Mouse (Mus musculus) gastrocnemius, postnatal 4 days (tissue): ENCODE results near the gene Gm3854. TPM values are rescaled to one million over a fixed set of nuclear protein-coding genes. Genes with fewer than 3 reads are reported as not detected.
"Not testable (repeated sequence)": the region's sequence is repeated elsewhere in the genome, so short reads cannot be mapped to it uniquely, and the experiment has no call there.

Experiments used
- DNase-seq, 2 experiments: peaks; one replicate each; pipeline ENCODE4 v3.0.0; 2021 to 2022; ENCODE audit warnings: low spot score in 2 of 2, mixed read lengths in 2 of 2
- long read RNA-seq, 2 experiments: library from polyadenylated mRNA; stranded (forward); transcript quantifications; one replicate each; pipeline ENCODE4 v2.0.0; 2021
- total RNA-seq, 2 experiments: library from RNA; stranded (reverse); gene quantifications; 2 replicates each; pipeline ENCODE4 v1.2.3; 2021

The Gm3854 gene
- total RNA-seq = under 1 TPM; 0.37 to 0.47 TPM
- long read RNA-seq, experiment 1 = 0 reads
- long read RNA-seq, experiment 2 = 0 reads

DNA sequence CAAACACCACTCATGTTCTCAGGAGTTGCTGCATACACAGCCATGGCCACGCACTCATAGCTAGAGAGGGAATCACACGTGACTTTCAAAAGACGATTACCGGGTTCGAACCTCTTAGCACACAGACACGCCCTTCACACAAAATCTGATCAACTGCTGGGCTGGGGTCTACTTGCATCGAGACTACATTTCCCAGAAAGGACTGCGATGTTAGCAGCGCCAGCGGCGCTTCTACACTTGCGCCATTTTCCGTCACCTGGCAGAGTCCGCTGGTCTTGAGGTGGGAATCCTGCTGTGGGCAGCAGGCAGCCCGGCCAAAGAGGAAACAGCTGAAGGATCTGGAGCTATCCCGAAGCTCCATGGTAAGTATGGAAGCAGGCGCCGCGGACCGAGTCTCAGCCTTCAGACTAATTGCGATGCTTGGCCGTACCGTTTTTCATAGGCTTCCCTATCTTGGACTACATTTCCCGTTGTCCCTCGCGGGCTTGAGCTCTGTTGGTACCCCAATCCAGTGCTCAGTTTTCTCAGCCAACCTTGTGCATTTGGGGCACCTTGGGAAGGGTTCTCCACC lies at the start of gene Gm3854:
Gene Gm3854, plus strand, starts transcription at position 259 of the 571 bp plus-strand sequence.
- peak in 1 of 2 experiments; percentile 24 for DNase-seq

DNA sequence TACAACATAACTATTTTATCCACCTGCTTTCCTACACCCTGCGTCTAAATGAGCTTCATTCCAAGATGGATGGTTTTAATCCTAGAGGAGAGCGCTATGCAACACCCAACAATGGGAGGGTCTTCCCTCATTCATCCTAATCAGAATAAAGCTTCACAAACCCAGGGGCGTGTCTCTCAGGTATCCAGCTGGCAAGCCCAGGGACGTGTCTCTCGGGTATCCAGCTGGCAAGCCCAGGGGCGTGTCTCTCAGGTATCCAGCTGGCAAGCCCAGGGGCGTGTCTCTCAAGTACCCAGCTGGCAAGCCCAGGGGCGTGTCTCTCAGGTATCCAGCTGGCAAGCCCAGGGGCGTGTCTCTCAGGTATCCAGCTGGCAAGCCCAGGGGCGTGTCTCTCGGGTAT lies 42.8 kb upstream of the Gm3854 start:
- not testable (repeated sequence) for DNase-seq

DNA sequence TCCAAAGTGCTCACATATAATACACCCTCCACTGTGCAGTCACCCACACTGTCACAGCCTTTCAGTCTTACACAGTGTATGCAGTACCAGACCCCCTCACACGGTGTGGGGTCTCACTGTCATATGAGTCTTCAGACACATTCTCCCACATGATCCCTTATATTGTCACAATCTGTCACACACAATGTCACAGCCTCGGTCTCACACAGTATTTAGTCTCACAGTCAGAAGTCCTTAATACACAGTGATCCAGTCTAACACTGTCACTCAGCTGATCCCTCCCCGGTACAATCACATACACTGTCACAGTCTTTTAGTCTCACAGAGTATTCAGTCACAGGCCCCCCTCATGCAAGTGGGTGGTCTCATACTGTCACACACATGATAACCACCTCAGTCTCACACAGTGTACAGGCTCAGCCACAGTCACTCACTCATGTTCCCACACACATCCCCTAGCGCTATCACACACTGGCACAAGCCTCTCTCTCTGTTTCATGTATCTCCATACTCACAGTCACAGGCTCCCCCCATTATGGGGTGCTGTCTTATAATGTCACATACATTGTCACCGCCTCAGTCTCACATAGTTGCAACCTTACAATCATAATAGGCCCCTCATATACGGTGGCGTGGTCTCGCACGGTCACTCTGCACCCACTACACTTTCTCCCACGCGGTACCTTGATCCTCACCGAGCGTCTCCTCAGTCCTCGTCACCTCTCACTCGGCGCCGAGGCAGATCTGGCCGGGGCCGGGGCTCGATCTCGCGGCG lies 12.9 kb upstream of the Gm3854 start:
- no peak for DNase-seq

DNA sequence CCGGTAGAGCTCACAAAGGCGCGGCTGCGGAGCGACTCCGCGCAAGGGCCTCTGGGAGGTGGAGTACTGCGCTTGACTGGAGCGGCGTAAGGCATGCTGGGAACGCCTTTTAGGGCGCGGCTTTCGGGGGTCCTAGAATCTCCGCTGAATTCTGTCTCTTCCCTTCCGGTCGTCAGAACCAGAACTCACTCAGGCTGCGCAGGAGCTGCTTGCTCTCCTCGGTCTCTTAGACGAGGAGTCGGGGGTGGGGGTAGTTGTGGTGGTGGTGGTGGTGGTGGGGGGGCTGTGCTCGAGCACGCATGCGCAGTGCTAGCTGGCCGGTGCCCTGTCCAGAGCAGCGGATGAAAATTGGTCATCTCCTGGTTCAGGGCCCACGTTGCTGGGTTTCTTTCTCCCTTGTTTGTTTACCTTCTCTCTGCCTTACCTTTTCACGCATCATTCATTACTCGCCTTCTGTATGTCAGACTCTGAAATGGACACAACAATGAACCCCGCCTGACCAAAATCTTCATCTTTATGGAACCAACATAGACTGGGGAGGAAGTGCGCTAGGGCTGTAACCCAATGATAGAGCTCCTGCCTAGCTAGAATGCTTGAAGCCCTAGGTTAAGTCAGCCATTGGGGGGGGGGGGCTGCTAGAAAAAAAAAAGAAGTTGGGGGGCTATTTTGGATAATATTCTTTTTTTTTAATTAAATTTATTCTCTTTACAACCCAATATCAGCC lies 12.2 kb upstream of the Gm3854 start, which contains the start of gene Zfp583:
Gene Zfp583, minus strand, starts transcription at position 53 of the 724 bp plus-strand sequence.
- DNase-seq = peak; percentile 55 to 79

DNA sequence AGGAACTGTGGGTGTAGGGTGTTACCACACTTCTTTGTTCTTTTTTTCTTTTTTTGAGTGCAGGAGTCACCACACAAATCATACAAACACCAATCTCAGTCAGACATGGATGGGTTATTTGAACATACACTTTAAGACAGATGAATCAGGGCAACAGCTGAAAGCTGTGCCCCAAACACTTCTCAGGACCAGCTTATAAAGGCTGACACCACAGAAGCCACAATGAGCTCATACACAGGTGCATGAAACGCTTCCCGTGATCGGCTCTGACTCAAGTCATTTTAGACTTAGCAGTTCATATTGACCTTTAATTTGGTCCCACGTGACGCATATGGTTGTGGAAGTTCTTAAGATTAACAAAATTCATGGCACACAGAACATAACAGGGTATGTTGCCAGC lies 3.7 kb upstream of the Gm3854 start:
- no peak for DNase-seq

DNA sequence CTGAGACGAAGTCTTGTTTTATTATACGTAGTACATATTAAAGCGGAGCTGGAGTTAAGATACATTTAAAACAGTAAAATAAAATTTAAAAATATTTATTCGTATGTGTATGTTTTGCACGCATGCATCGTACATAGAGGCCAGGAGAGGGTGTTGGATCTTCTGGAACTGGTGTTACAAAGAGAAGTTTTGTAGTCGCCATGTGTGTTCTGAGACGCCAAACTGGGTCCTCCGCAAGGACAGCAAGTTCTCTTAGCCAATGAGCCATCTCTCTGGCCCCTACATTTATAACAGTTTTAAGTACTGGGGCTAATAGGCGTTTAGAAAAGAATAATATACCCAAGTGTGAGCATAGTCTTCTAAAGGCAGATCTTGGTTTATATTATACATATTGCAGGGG lies 565 bp downstream of the Gm3854 start:
- DNase-seq = no peak

DNA sequence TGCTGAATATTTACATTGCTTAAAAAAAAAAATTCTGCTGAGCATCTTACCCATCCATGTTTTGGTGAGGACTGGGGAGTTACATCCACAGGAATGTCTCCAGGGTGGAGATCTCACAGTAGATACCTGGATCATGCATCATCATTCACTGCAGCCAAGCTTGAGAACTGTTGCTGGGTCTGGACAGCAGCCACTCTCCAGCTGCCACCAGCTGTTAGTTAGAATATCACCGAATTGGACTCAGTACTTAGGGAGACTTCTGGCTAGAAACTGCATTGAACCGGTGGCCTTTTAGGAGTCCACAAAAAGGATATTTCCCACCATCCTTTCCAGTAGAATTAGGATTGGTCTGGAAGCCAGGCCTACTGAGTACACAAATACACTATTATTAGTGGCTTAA lies 14.6 kb downstream of the Gm3854 start:
- DNase-seq = no peak

DNA sequence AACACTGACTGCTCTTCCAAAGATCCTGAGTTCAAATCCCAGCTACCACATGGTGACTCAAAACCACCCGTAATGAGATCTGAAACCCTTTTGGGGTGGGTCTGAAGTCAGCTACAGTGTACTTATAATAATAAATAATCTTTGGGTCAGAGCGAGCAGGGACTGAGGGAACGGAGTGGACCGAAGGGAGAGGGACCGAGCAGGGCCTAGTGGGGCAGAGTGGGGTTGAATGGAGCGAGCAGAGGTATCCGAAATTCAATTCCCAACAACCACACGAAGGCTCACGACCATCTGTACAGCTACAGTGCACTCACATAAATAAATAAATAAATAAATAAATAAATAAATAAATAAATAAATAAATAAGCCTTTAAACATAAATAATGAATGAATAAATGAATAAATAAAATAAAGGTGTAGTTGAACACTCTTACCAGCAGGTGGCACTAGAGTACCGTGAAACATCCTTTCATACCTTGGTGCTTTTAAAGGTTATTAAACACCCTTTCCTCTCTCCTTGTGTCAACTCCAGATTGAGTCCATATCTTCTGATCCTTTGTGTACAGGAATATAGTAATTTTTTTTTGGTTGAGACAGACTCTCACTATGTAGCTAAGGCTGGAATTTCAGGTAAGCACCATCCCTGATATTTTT lies 15.5 kb downstream of the Gm3854 start:
- DNase-seq = no peak

DNA sequence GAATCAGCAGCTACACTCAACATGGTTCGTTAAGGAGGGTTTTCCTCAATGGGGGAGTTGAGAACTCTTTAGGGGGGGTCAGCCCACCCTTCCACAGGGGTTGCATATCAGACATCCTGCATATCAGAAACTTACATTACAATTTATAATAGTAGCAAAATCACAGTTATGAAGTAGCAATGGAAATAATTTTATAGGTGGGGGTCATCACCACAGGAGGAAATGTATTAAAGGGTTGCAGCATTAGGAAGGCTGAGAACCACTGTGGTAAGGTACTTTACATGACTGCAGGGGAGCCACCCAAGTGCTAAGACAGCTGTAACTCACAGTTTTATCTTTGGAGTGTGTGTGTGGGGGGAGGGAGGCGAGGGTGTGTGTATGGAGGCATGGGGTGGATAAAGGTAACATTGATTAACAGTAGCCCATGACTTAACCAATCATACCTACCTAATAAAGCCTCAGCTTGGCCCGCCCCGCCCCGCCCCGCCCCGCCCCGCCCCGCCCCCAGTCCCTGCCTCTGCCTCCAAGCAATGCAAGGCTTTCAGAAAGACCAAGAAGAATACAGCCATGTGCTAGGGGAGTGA lies 17.0 kb downstream of the Gm3854 start:
- no peak for DNase-seq

DNA sequence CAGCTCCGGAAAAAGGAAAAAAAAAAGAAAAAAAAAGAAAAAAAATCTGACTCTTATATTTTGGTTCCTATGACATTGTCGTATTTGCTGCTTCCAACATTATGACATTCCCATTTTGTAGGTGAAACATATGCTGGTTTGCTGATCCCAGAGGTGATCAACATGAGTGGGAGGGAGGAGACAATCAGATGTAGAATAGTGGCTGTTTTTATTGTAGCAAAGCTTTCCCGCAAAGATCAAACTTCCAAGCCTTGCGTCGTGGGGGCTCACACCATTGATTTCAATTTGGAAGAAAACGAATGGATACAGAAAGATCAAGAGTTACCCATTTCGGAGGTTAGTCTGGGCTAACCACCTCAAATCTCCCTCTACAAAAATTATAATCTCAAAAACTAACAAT lies 18.2 kb downstream of the Gm3854 start:
- no peak for DNase-seq

DNA sequence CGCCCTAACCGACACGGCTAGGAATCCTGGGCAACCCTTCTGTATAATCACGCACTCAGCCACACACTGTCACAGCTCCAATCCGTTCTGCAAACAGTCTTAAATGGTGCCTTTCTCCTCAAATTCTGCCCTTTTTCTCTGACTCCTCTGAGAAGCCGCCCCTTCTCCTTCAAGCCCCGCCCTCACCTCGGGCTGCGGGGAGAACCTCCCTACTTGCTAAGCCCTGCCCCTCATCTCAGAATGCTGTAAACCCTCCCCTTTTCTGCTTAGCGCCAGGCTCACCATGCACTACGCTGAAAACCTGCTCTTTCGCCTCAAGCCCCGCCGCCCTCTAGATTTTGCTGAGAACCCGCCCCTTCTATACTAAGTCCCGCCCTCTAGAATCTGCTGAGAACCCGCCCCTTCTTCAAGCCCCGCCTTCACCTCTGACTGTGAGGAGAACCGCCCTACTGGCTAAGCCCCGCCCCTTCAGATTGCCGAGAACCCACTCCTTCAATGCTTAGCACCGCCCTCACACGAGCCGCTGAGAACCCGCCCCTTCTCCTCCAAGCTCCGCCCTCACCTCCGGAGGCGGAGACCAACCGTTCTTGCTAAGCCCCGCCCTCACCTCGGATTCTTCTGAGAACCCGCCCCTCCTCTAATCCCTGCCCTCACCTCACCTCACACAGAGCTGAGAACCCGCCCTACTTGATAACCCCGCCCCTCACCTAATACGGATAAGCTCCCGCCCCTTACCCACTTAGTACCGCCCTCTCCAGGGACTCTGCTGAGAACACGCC lies 18.9 kb downstream of the Gm3854 start:
- peak; percentile 79 to 93 for DNase-seq

DNA sequence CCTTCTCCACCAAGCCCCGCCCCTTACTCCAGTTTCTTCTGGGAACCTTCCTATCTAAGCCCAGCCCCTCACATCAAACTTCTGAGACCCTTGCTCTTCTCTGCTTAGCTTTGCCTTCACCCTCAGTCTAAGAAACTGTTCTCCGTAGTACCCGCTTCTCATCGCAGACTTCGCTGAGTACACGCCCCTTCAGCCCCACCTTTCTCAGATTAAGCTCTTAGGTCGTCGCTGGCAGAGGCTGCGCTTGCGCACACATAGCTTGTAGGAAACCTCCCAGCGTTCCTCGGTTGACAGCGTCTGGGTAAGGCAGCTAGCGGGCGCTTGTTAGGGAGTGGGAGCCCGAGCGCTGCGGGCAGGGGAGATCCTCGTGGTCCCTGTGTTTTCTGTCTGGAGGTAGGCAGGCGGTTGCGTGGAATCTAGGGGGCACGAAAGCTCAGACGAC lies 19.5 kb downstream of the Gm3854 start, which contains the start of gene Zfp78:
Gene Zfp78, plus strand, starts transcription at position 234 of the 442 bp plus-strand sequence.
- peak; percentile 31 to 69 for DNase-seq

DNA sequence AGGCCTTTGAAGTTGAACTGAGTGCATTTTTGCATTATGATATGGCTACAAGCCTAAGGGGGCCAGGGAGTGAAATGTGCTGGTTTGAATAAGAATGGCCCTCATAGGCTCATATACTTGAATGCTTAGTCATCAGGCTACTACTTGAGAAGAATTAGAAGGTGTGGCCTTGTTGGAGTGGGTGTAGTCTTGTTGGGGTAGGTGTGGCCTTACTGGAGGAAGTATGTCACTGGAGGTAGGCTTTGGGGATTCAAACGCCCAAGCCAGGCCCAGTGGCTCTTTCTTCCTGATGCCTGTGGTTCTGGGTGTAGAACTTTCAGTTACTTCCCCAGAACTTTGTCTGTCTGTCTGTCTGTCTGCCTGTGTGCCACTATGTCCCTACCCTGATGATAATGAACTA lies 21.2 kb downstream of the Gm3854 start:
- DNase-seq = no peak

DNA sequence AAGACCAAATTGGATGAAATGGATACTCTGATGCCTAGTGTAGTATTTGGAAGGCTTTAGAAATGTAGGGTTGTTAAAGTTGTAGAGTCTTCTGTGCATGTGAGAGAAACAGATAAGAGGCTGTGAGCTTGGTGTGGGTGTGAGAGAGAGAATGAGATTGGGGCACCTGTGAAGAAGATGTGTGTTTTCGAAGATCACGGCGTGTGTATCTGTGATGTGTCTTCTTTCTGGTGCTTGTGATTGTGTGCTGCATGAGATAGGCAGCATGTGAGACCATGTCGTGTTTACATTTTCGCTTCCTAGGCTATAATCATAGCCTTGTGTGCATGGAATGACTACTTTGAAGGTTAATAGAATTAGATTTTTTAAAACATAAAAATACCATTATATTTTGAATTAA lies 23.6 kb downstream of the Gm3854 start:
- no peak for DNase-seq

DNA sequence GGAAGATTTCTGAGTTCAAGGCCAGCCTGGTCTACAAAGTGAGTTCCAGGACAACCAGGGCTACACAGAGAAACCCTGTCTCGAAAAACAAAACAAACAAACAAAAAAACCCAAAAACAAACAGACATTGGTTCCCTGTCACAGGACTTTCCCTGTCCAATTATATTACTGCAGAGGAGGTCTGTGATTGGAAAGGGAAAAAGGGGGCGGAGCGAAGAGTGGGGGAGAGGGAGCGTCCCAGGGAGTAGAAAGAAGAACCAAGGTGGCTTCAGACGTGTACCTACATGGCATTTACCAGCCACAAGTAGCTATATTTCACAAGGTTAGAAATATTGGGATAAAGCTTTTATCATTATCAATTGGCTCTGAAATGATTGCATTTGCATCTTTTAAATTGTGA lies 24.6 kb downstream of the Gm3854 start:
- not testable (repeated sequence) for DNase-seq

DNA sequence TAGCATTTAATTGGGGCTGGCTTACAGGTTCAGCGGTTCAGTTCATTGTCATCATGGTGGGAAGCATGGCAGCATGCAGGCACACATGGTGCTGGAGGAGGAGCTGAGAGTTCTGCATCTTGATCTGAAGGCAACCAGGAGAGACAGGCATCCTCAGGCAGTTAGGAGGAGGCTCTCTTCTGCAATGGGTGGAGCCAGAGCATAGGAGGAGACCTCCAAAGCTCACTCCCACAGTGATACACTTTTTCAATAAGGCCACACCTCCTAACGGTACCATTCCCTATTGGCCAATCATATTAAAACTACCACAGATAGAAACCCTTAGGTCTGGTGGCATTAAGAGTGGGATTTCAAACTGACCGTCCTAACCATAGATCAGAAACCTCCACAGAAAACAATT lies 25.9 kb downstream of the Gm3854 start:
- DNase-seq = no peak

DNA sequence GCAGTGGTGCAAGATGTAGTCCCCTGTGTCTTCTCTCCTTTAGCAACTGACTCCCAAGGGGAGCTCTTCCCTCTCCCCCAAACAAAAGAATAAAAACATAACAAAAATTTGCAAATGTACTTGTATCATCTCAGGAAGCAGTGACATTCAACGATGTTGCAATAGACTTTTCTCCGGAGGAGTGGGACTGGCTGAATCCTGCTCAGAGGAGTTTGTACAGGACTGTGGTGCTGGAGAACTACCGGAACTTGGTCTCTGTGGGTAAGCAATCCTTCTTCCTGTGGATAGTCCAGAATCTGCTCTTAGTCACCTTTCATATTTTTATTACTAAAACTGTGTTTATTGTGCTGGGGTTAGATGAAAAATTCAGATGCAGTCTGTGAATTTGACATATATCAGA lies 29.4 kb downstream of the Gm3854 start:
- DNase-seq = no peak

DNA sequence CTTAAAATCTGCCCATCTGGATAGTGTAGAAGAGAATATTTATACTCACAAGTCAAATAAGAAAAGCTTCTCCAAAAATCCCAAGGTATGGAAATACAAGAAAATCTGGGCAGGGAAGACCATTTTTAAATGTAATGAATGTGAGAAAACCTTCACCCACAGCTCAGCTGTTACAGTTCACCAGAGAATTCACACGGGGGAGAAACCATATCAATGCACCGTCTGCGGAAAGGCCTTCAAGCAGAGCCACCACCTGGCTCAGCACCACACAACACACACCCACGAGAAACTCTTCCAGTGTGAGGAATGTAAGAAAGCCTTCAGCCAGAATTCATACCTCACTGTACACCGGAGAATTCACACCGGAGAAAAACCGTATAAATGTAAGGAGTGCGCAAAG lies 34.9 kb downstream of the Gm3854 start:
- DNase-seq = no peak

DNA sequence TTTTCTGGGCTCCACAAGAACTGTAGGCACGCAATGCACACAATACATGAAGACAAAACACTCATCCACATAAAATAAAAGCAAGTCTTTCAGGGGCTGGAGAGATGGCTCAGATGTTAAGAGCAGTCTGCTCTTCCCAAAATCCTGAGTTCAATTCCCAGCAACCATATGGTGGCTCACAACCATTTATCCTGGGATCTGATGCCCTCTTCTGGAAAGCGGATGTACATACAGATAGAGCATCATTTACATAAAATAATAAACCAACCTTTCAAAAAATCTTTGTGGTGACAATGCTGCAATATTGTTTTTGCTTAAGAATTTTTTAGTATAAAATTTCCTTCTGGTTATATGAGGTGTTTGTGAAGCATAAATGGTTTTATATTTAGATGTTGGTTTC lies 37.9 kb downstream of the Gm3854 start:
- DNase-seq = no peak

DNA sequence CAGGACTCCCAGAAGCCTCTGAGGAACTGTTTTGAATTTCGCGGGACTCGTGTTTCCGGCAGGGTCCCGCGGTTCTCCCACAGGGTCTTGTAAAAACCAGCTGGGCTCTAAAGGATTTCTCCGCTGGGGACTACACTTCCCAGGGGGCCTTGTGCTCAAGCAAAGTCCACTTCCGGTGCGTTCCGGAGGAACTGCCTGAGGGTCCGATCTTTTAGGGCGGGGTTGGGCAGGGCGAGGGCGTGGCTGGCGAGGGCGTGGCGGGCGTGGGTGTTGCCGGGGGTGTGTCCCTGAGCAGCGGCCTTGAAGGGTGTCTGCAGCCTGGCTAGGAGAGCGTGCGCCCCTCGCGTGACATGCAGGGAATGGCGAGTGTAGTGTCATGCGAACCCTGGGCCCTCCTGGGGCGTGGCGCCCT lies 39.5 kb downstream of the Gm3854 start, which contains the start of gene Zfp28:
Gene Zfp28, plus strand, starts transcription at position 252 of the 412 bp plus-strand sequence.
- DNase-seq = peak; percentile 82 to 93
